Mouse (Mus musculus) heart, postnatal 4 days (tissue): ENCODE data around the gene Aen. TPM values are rescaled to one million over a fixed set of nuclear protein-coding genes. Genes with fewer than 3 reads are reported as not detected.

Experiments
- DNase-seq: peaks from one replicate; pipeline ENCODE4 v3.0.0; 2021
- total RNA-seq, 2 experiments: library from RNA; stranded (reverse); gene quantifications; 2 replicates each; pipeline ENCODE4 v1.2.3; 2021

Gene Aen
- total RNA-seq, 2 experiments from 2014 or later = 33.4 to 33.7 TPM

- DNase-seq = no peak
Measured at GRCm38 (mm10) chr7:78893917-78894316, 1.7 kb upstream of the Aen start.

GRCm38 (mm10) chr7:78895021-78895652 is 517 bp upstream of the Aen start:
- DNase-seq = no peak

DNA sequence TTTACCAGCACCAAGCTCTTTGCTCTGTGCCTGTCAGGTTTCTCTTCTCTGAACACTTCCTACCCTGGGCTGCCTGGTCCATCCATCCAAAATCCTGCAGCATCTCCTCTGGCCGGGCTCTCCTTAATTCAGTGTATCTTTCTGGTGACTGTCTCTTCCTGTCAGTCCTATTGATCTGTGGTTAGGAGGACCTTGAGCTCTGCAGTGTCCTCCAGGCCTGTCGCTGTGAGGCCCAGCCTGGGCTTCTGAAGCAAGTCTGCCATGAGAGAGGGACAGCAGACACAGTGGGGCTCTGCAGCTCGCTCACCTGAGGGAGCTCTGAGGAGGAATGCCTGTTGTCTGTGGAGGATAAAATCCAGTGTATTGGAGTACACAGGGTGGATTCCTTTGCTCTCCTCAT is 1.9 kb downstream of the Aen start:
- DNase-seq = no peak

DNA sequence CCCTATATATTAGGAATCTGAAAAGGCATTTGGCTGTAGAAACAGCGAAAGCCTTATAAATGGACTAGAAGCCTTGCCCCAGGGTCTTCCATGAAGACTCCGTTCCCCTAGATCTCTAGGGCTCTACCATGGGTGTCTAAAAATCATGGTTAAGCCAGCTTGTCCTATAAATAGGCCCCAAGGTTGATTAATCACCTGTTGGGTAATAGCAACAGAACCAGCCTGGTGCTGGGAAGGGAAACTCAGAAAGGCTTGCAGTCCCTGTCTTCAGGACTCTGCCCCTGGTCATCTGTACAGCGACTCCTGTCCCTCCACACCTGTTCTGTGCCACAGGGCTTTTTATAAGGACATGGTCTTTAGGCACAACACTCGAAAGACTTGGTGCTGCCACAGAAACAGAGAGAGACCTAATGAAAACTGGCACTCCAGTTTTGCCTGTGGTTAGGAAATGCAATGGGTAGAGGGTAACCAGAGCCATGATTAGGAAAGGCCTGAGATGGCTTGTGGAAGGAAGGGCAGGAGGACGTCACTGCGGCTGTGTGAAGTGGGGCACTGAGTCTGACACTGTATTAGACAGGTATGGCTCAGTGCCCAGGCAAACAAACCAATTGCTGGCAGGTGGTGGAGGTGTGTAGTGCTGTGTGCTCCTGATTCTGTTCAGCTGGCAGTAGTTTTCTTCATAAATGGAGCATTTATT is 7.7 kb downstream of the Aen start:
- DNase-seq = no peak

DNA sequence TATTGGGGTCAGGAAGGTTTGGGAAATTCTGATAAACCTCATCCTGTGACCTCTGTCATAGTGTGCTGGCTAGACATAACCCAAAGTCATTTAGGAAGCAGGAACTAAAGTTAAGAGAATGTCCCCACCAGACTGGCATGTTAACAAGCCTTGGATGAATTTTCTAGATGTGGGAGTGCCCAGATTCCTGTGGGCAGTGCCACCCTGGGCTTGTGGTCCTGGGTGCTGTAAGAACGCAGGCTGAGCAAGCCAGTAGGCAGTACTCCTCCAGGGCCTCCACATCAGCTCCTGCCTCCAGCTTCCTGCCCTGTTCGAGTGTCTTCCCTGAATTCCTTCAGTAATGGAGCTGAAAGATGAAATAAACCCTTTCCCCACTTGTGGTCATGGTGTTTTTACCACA is 8.5 kb downstream of the Aen start:
- DNase-seq = no peak

- no peak for DNase-seq
Measured at GRCm38 (mm10) chr7:78909026-78909425, 13.4 kb downstream of the Aen start.

- DNase-seq = no peak
Measured at GRCm38 (mm10) chr7:78910336-78911098, 14.9 kb downstream of the Aen start.

DNA sequence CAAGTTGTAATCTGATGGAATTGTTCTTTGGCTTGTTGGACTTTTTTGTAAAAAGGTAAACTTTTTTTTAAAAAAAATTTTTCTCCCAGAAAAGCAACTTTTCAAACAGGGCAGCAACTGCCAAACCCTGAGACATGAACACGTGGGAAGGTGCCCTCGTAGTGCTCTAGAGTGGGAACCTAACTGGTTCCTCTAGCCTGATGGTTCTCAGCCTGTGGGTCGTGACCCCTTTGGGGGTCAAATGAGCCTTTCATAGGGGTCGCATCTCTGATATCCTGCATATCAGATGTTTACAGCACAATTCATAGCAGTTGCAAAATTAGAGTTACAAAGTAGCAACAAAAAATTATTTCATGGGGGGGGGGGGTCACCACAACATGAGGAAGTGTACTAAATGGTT is 15.6 kb downstream of the Aen start:
- no peak for DNase-seq

DNA sequence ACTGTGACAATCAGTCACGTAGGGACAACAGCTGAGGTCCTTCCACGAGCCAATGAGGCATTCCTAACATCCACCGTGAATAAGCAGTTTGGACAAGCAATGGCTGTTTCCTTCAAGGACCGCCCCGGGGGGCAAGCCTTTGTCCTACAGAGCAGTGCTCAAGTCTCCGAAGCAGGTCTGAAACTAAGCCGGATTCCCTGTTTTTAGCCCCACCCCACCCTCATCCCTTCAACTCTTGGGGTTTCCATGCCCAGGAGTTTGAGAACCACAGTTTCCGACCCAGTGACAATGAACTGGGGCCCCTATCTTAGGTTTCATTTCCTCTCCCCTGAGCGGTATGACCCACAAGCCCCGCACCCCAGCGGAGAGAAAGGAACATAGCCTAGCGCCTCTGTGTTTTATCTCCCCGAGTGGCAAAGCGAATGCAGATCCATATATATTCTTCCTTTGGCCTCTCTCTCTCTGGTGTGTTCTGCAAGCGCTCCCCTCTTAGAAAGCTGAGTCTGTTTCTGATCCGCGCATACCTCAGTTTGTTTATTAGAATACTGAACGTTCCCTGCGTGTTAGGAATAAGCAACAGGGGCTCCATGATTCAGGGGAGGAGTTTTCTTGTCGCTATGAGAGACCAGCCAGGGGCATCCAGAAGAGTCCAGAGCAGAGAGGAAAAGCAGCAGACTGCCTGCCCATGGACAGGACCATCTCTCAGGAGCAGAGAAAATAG is 16.8 kb downstream of the Aen start:
- DNase-seq = no peak

DNA sequence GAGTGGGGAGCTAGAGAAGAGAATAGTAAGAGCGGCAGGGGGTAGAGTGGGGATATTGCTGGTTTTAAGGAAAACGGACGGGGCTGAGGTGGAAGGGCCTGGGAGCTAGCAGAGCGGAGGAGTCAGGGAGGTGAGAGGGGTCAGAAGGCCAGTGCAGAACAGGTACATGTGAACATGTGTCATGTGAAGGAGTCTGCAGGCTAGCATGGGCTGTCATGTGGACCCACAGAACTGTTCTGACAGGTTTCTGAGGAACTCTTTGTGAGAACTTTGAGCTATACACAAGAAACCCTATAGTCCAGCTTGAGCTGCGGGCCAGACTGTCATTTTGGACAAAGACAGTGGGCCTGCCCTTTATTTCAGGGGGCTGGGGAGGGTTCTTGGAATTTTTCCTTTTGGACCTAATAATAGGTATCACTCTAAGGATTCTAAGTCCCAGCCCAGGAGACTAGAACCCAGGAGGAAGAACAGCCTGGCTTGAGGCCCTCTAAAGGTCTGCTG is 17.4 kb downstream of the Aen start, which contains the start of gene Isg20:
Gene Isg20 (plus strand): TSS at position 451 of the 501 bp plus-strand sequence.
- DNase-seq = no peak

GRCm38 (mm10) chr7:78913649-78914544 is 18.2 kb downstream of the Aen start:
- no peak for DNase-seq

- no peak for DNase-seq
Measured at GRCm38 (mm10) chr7:78914545-78914845, 18.8 kb downstream of the Aen start.

- DNase-seq = no peak
Measured at GRCm38 (mm10) chr7:78914896-78915510, 19.3 kb downstream of the Aen start.

GRCm38 (mm10) chr7:78918686-78919085 is 23.0 kb downstream of the Aen start:
- DNase-seq = no peak

GRCm38 (mm10) chr7:78922506-78922905 is 26.9 kb downstream of the Aen start:
- DNase-seq = no peak

GRCm38 (mm10) chr7:78924300-78924699 is 28.6 kb downstream of the Aen start:
- peak; percentile 81 for DNase-seq

DNA sequence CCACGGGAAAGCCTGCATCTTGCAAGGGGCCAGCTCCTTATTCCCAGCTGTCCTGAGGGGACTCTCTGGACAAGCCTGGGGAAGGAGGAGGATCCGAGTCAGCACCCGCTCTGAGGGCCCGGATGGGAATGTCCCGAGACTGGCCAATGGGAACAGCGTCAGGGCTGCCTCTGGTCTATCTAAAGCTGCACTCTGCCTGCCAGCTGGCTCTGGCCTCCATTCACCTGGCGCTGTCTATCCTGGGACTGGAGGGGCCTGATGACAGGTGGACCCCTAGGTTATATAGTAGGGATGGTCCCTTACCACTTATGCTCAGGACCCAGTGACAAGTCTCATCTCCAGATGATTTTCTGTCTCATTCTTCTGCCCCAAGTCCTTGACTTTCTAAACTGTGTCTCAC is 29.1 kb downstream of the Aen start:
- no peak for DNase-seq

DNA sequence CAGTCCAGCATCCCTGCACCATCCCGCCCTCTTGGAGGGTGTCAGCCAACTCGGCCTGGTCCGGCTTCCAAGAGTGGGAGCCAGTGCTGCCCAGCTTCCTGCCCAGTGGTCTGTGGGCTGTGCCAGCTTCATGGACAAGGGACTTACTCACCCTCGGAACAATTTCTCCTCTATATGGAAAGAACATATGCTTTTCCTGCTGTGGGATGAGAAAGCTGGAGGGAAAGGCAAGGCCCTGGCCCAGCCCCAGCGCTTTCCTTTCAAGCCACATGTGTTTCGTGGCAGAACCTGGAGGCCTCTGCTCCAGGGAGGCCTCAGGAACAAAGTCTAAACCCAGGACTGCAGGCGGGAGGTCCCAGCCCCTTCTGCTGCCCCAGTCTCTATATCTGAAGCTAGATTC is 30.0 kb downstream of the Aen start:
- DNase-seq = no peak

DNA sequence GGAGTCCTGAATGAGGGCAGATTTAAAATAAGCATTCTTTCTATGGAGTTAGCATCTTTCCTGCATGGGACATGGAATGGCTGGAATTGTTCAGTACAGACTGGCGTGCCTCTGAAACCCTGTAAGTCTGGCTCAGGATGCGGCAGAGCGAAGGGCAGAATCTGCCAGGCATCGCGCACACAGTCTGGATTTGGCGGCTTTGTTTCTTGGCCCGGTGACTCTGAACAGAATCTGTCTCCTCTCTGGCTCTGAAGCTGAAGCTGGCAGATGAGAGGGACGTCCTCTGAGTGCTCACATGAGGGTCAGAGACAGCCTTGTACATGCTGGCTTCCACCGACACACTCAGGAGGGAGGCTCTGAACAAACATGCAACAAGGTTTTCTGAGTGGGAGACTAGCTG is 30.5 kb downstream of the Aen start:
- no peak for DNase-seq

DNA sequence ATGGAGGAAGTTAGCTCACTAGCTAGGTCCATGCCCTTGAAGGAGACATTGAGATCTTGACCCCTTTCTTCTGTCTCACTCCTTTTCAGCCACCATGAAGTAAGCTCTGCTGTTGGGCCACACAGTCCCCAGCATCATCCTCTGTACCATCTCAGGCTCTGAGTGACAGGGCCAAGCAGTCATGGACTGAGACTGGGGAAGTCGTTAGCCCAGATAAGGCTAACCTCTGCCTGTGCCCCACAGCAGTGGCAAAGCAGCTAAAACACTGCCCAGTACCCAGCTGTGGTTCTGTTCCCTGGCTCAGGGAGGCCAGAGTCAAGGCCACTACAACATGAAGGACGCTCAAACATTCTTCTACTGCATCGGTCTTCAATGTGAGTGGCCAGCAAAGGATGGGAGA is 31.6 kb downstream of the Aen start:
- no peak for DNase-seq

DNA sequence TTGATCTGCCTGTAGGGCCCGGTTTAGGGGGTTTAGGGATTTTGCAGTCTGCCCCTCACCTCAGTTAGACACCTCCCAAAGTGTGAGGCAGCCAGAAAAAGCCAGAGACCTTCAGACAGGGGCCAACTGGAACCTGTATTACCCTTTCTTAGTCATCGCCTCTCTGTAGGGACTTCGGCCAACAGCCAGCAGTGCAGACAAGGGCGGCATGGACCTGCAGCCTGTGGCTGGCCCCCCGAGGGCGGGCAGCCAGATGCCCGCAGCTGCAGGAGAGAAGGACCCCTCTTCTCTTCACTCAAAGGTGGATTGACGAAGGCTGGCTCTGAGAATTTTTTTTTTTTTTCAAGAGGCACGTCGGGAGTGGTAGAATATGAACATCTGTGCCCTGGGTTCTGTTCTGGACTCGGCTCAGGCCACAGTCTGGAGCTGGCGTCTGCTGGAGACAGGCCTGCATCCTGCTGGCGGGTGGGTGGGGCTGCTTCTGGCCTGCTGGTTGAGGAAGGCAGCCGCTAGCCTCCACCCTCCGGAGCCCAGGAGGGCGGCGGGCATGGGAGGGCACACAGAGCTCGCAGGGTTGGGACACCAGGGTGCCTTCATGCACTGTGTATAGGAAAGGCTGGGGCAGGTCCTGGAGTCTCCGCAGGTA is 43.4 kb downstream of the Aen start:
- no peak for DNase-seq
